Mouse (Mus musculus) lung, adult 2 months (tissue): ENCODE results near the gene Btaf1.

Experiments
- CTCF ChIP-seq: fragments of 200-500 bp; IDR thresholded peaks from 2 replicates; pipeline ENCODE4 v1.5.1; 2011; ENCODE audit warnings: mild to moderate bottlenecking, low read length, control low read depth; ENCODE audit not compliant: insufficient read depth
- POLR2A ChIP-seq: fragments of 200-500 bp; IDR thresholded peaks from 2 replicates; pipeline ENCODE4 v1.6.1; 2011; ENCODE audit warnings: low read depth, mild to moderate bottlenecking, control low read depth, low read length, borderline replicate concordance; ENCODE audit errors: extremely low read depth

GRCm38 (mm10) chr19:36916876-36917389 is 8.9 kb upstream of the Btaf1 start:
- TF ChIP-seq CTCF (no peak), POLR2A (no peak)
